Mouse (Mus musculus): ENCODE measurements at regions not wholly inside any gene's neighbourhood (a gene's known extent, or its start where the extent isn't known, plus 50 kb on each side); places are given as distances from the start of the nearest gene placed in this dataset.

GRCm38 (mm10) chr9:87376731-87377310 lies 121.5 kb upstream of the Cep162 start:
- no peak for TF ChIP-seq CTCF (IDR thresholded peaks at IDR 0.05; ENCODE audit: insufficient read depth, low read length)
- TF ChIP-seq POLR2A (IDR thresholded peaks at IDR 0.05; ENCODE audit: borderline replicate concordance, extremely low read depth, low read depth, low read length), result no peak
